Mouse (Mus musculus) thymus, adult 2 months (tissue): ENCODE results near the gene Rita1. TPM values are rescaled to one million over a fixed set of nuclear protein-coding genes. Genes with fewer than 3 reads are reported as not detected.

ENCODE experiments used
- DNase-seq: peaks from one replicate; pipeline ENCODE4 v3.0.0; 2021
- H3K27ac ChIP-seq: fragments of 200-500 bp; 2 replicates; pipeline ENCODE4 v1.5.1; 2012; ENCODE audit warnings: low read length, control low read depth; ENCODE audit not compliant: control insufficient read depth, insufficient read depth
- H3K27me3 ChIP-seq: fragments of 200-500 bp; 2 replicates; pipeline ENCODE4 v1.6.1; 2012; ENCODE audit warnings: mild to moderate bottlenecking, low read length, moderate library complexity, mixed read lengths; ENCODE audit not compliant: control insufficient read depth, insufficient read depth
- H3K36me3 ChIP-seq: fragments of 200-500 bp; 2 replicates; pipeline ENCODE4 v1.6.1; 2012; ENCODE audit warnings: mild to moderate bottlenecking, low read length, moderate library complexity; ENCODE audit not compliant: control insufficient read depth, insufficient read depth
- H3K4me1 ChIP-seq: fragments of 200-500 bp; replicated peaks from 2 replicates; pipeline ENCODE4 v1.6.1; 2012; ENCODE audit warnings: low read length; ENCODE audit not compliant: control insufficient read depth, insufficient read depth
- H3K4me3 ChIP-seq: fragments of 200-500 bp; 2 replicates; pipeline ENCODE4 v1.5.1; 2012; ENCODE audit warnings: mild to moderate bottlenecking, low read length, control low read depth, moderate library complexity; ENCODE audit not compliant: control insufficient read depth, insufficient read depth
- CTCF ChIP-seq: fragments of 200-500 bp; IDR thresholded peaks from 2 replicates; pipeline ENCODE4 v1.5.1; 2012; ENCODE audit warnings: mild to moderate bottlenecking, control low read depth, low read length, moderate library complexity, borderline replicate concordance; ENCODE audit not compliant: control insufficient read depth, poor library complexity, insufficient read depth; ENCODE audit errors: extremely low read depth
- POLR2A ChIP-seq: fragments of 200-500 bp; IDR thresholded peaks from 2 replicates; pipeline ENCODE4 v1.6.1; 2012; ENCODE audit warnings: mild to moderate bottlenecking, low read length, control low read depth, moderate library complexity; ENCODE audit not compliant: control insufficient read depth, poor library complexity, insufficient read depth; ENCODE audit errors: extremely low read depth
- WGBS: fragments of 180-500 bp; shearing (Covaris S2); methylation state at CpG from one replicate; pipeline ENCODE4 v1.1.7; 2018; 5-methylcytosine and 5-hydroxymethylcytosine counted together
- polyA plus RNA-seq: library from polyadenylated mRNA; depleted of rRNA; stranded (reverse); fragments of >200 nt; gene quantifications from 2 replicates; pipeline ENCODE4 v1.2.3, GENCODE M21; 2012

The Rita1 gene
- polyA plus RNA-seq, 1 experiment: 20.6 TPM

- Histone ChIP-seq H3K27ac (peak overlapping the region; percentile 73; the same call in 1 of the 2 replicates), H3K36me3 (peaks cover 21% of the 10 kb centered on the region), H3K27me3 (no peaks in the 10 kb centered on the region), H3K4me1 (peaks cover 39% of the 10 kb centered on the region), H3K4me3 (peak overlapping the region; percentile 27)
- peak; percentile 60 for DNase-seq
- TF ChIP-seq POLR2A: peak; percentile 18; the same call in 1 of the 2 replicates
- no peak for TF ChIP-seq CTCF
- 7% methylated on average over 29 of the region's 29 CpGs for WGBS
Measured at GRCm38 (mm10) chr5:120631128-120631527, 18.7 kb upstream of the Rita1 start.

GRCm38 (mm10) chr5:120628624-120629023 is 16.2 kb upstream of the Rita1 start:
- 65% methylated on average over 7 of the region's 7 CpGs for WGBS
- no peak for TF ChIP-seq CTCF
- TF ChIP-seq POLR2A: no peak
- Histone ChIP-seq H3K4me3 (no peak overlapping the region), H3K36me3 (peaks cover 40% of the 10 kb centered on the region), H3K27me3 (no peaks in the 10 kb centered on the region), H3K4me1 (peaks cover 41% of the 10 kb centered on the region), H3K27ac (no peak overlapping the region)
- DNase-seq: no peak

GRCm38 (mm10) chr5:120627515-120628300 is 15.3 kb upstream of the Rita1 start:
- Histone ChIP-seq H3K27ac (no peak overlapping the region), H3K27me3 (no peaks in the 10 kb centered on the region), H3K4me1 (peaks cover 51% of the 10 kb centered on the region), H3K36me3 (peaks cover 43% of the 10 kb centered on the region), H3K4me3 (no peak overlapping the region)
- DNase-seq: no peak
- no peak for TF ChIP-seq CTCF
- TF ChIP-seq POLR2A: no peak
- WGBS: 96% methylated on average over 15 of the region's 15 CpGs

- no peak overlapping the region for H3K27ac ChIP-seq
- no peak overlapping the region for H3K4me3 ChIP-seq
- no peak for DNase-seq
- H3K4me1 ChIP-seq: peaks cover 60% of the 10 kb centered on the region
- TF ChIP-seq POLR2A: no peak
- no peak for TF ChIP-seq CTCF
- WGBS: 87% methylated on average over 19 of the region's 19 CpGs
- no peaks in the 10 kb centered on the region for H3K27me3 ChIP-seq
- peaks cover 43% of the 10 kb centered on the region for H3K36me3 ChIP-seq
Measured at GRCm38 (mm10) chr5:120626399-120626798, 14.0 kb upstream of the Rita1 start.

- peaks cover 50% of the 10 kb centered on the region for H3K36me3 ChIP-seq
Measured at GRCm38 (mm10) chr5:120624427-120624826, 12.0 kb upstream of the Rita1 start.

GRCm38 (mm10) chr5:120622198-120622851 is 9.9 kb upstream of the Rita1 start:
- Histone ChIP-seq H3K27ac (peak overlapping the region; percentile 96), H3K4me1 (peaks cover 45% of the 10 kb centered on the region), H3K4me3 (peak overlapping the region; percentile 81), H3K27me3 (no peaks in the 10 kb centered on the region), H3K36me3 (peaks cover 48% of the 10 kb centered on the region)
- DNase-seq: no peak
- WGBS: 47% methylated on average over 5 of the region's 5 CpGs
- TF ChIP-seq CTCF (no peak), POLR2A (no peak)

More at GRCm38 (mm10) chr5:120624427-120624826, 12.0 kb upstream of the Rita1 start:
- Histone ChIP-seq H3K27me3 (no peaks in the 10 kb centered on the region), H3K4me3 (no peak overlapping the region), H3K27ac (no peak overlapping the region), H3K4me1 (peaks cover 59% of the 10 kb centered on the region)
- 97% methylated on average over 10 of the region's 10 CpGs for WGBS
- no peak for DNase-seq
- TF ChIP-seq CTCF: no peak
- no peak for TF ChIP-seq POLR2A

- TF ChIP-seq POLR2A: no peak
- Histone ChIP-seq H3K4me3 (peak overlapping the region; percentile 81), H3K36me3 (peaks cover 43% of the 10 kb centered on the region), H3K27ac (peak overlapping the region; percentile 96), H3K4me1 (peaks cover 42% of the 10 kb centered on the region), H3K27me3 (no peaks in the 10 kb centered on the region)
- WGBS: 46% methylated on average over 10 of the region's 10 CpGs
- no peak for DNase-seq
Measured at GRCm38 (mm10) chr5:120621846-120622197, 9.4 kb upstream of the Rita1 start.
